Mouse (Mus musculus) stomach, embryonic 15.5 days (tissue): ENCODE data around the gene Ccdc153. TPM values are rescaled to one million over a fixed set of nuclear protein-coding genes. Genes with fewer than 3 reads are reported as not detected.
A peak's percentile ranks its signal among the peaks of the same experiment; 100 is the strongest.

Experiments used
- ATAC-seq: fragments of 200-750 bp; cut with Nextera tagmentation; 2 replicates; pipeline ENCODE4 v1.8.0; 2017; ENCODE audit warnings: low read depth, moderate number of reproducible peaks, moderate TSS enrichment; ENCODE audit not compliant: insufficient read depth, low FRiP score
- H3K27ac ChIP-seq: fragments of 300-500 bp; sonication (generic); 2 replicates; pipeline ENCODE4 v1.5.1; 2015; ENCODE audit warnings: mild to moderate bottlenecking, inconsistent platforms
- H3K27me3 ChIP-seq: fragments of 300-500 bp; sonication (generic); replicated peaks from 2 replicates; pipeline ENCODE4 v1.6.1; 2015; ENCODE audit warnings: inconsistent platforms
- H3K36me3 ChIP-seq: fragments of 300-500 bp; sonication (generic); 2 replicates; pipeline ENCODE4 v1.6.1; 2015; ENCODE audit warnings: inconsistent platforms
- H3K4me1 ChIP-seq: fragments of 300-500 bp; sonication (generic); 2 replicates; pipeline ENCODE4 v1.6.1; 2015; ENCODE audit warnings: inconsistent platforms
- H3K4me2 ChIP-seq: fragments of 300-500 bp; sonication (generic); 2 replicates; pipeline ENCODE4 v1.6.1; 2015; ENCODE audit warnings: mild to moderate bottlenecking, inconsistent platforms
- H3K4me3 ChIP-seq: fragments of 300-500 bp; sonication (generic); replicated peaks from 2 replicates; pipeline ENCODE4 v1.5.1; 2015; ENCODE audit warnings: inconsistent platforms
- H3K9ac ChIP-seq: fragments of 300-500 bp; sonication (generic); 2 replicates; pipeline ENCODE4 v1.6.1; 2015; ENCODE audit warnings: inconsistent platforms
- H3K9me3 ChIP-seq: fragments of 300-500 bp; sonication (generic); 2 replicates; pipeline ENCODE4 v1.6.1; 2016; ENCODE audit warnings: inconsistent platforms
- WGBS: fragments of 180-500 bp; shearing (Covaris S2); methylation state at CpG from one replicate; pipeline ENCODE4 v1.1.7; 2015; 5-methylcytosine and 5-hydroxymethylcytosine counted together
- polyA plus RNA-seq: library from polyadenylated mRNA; unstranded; fragments of >200 nt; fragmentation: Nextera tagmentation; extraction: Ambion mirVana; gene quantifications from 2 replicates; pipeline ENCODE4 v1.2.1, GENCODE M21; 2015

Ccdc153 gene
- 0.23 TPM in 1 of 2 replicates, not detected in the other for polyA plus RNA-seq

DNA sequence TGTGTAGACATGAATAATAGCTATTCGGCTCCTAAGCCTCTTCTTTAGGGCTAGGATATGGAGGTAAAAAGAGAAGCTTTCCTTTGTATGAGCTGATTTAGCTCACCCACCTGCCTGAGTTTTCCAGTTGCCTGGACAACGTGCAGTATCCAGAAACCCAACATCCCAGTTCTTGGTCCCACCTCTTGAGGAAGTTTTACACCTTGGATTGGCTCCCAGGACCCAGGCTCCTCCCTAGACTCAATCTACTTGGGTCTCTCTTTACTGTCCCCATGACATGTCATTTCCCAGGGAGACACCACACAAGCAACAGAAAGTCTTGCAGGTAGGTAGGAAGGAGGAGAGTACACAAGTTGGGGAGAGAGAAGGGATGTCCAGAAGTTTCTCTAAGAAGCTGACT lies at the start of gene Ccdc153:
Gene Ccdc153 (plus strand): TSS at position 278 of the 400 bp plus-strand sequence.
- WGBS, result 43% methylated on average over 2 of the region's 2 CpGs
- Histone ChIP-seq H3K9ac (no peak within 1 kb of the TSS), H3K4me3 (no peak within 1 kb of the TSS), H3K9me3 (no peaks in the 10 kb centered on the region), H3K36me3 (no peaks in the 10 kb centered on the region), H3K4me1 (no peaks in the 10 kb centered on the region; the same call in 1 of the 2 replicates), H3K27ac (no peak within 1 kb of the TSS), H3K4me2 (no peak within 1 kb of the TSS), H3K27me3 (0 out of 2 replicates have a peak, but pooled peaks cover 3% of the 10 kb centered on the region)
- no peak for ATAC-seq

DNA sequence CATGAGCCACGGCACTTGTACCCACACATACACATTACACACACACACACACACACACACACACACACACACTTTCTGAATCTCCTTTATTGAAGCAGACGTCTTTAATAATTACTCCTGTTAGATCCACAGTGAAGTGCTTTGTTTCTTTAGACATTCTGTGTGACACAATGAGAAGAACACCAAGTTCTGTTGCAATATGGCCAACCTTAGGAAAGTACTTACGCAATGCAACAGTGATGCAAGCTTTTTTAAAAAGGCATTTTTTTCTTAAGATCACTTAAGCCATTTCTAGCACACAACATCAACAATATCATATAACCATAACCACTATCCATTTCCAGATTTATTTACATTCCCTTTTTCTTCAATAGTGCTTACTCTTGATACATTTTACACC lies 49.3 kb upstream of the Ccdc153 start:
- Histone ChIP-seq H3K4me2 (no peak overlapping the region), H3K27ac (no peak overlapping the region), H3K9ac (no peak overlapping the region), H3K36me3 (0 out of 2 replicates have a peak, but pooled peaks cover 3% of the 10 kb centered on the region), H3K9me3 (no peaks in the 10 kb centered on the region), H3K27me3 (no peaks in the 10 kb centered on the region), H3K4me3 (no peak overlapping the region), H3K4me1 (no peaks in the 10 kb centered on the region)
- ATAC-seq, result no peak
- WGBS, result 79% methylated on average over 3 of the region's 3 CpGs

DNA sequence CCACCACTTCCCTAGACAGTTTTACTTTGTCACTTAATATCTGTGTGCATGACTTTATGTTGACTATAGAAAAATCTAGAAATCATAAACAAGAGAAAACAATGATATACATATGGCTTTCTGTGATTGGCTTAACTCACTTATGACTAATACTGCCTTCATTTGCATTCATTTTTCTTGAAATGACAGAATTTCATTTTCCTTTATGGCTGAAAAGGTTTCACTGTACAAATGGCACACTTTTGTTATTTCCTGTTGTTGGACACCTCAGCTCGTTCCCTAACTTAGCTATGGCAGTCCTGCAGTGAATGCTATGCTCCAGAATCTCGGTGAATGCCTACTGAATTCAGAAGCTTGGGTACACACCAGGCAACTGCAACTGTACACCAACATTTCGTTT lies 48.2 kb upstream of the Ccdc153 start:
- Histone ChIP-seq H3K36me3 (0 out of 2 replicates have a peak, but pooled peaks cover 3% of the 10 kb centered on the region), H3K4me1 (no peaks in the 10 kb centered on the region), H3K4me2 (no peak overlapping the region), H3K9ac (no peak overlapping the region), H3K9me3 (no peaks in the 10 kb centered on the region), H3K27me3 (no peaks in the 10 kb centered on the region), H3K27ac (no peak overlapping the region), H3K4me3 (no peak overlapping the region)
- 86% methylated on average over 3 of the region's 3 CpGs for WGBS
- no peak for ATAC-seq

DNA sequence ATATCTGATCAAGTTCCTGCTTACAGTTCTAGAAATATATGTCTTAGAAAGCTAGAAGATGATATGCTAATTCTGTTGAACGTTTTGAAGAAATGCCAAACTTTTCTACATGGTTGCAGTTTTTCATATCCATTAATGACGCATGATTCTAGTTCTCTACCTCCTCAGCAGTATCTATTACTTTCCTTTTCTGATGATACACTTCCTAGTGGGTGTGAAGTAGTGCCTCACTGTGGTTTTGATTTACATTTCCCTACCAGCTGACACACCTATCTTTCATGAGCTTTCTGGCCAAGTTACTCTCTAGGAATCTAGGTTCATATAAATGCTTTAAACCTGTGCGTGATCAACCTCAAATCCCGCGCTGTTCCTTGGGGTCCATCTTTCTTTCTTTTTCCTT lies 47.7 kb upstream of the Ccdc153 start:
- H3K27ac ChIP-seq, result no peak overlapping the region
- H3K9ac ChIP-seq, result no peak overlapping the region
- H3K9me3 ChIP-seq, result no peaks in the 10 kb centered on the region
- no peak overlapping the region for H3K4me3 ChIP-seq
- 0 out of 2 replicates have a peak, but pooled peaks cover 3% of the 10 kb centered on the region for H3K36me3 ChIP-seq
- H3K27me3 ChIP-seq, result no peaks in the 10 kb centered on the region
- no peak for ATAC-seq
- no peaks in the 10 kb centered on the region for H3K4me1 ChIP-seq
- whole genome bisulfite sequencing, result 93% methylated on average over 5 of the region's 5 CpGs
- no peak overlapping the region for H3K4me2 ChIP-seq

DNA sequence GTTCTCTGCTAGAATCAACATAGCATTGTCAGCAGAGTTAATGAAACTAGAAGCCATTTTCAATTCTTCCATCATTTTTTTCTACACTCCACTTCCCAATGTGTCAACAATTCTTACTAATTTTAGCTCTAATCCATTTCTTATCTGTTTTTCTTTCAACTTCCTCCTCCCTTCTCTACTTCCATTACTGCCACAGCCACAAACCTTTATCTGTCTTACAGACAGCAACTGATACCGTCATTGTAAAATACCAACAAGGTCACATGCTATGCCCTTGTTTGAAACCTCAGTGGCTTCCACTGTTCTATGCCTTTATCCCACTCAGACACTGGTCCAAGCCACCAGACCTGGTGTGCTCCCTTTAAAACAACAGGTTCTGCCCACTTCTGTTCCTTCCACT lies 46.5 kb upstream of the Ccdc153 start:
- no peaks in the 10 kb centered on the region for H3K4me1 ChIP-seq

DNA sequence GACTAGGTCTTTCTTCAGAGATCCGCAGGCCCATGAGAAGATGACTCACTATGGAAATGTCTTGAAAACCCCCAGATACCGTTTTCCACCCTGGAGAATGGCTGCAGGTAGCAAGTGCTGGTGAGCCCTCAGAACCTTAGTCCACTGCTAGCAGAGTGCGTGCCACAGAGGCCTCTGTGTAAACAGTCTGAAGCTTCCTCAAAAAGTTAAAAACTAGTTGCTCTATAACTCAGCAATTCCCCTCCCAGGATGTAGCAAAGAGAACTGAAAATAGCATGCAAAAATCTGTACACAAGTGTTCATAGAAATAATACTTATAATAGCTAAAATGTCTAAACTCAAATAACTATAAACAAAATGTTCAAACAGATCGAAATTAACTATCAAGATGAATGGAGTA lies 44.1 kb upstream of the Ccdc153 start:
- WGBS, result 85% methylated on average over 4 of the region's 4 CpGs
- H3K9me3 ChIP-seq, result no peaks in the 10 kb centered on the region

More for the DNA sequence above, 46.5 kb upstream of the Ccdc153 start:
- Histone ChIP-seq H3K4me3 (no peak overlapping the region), H3K9ac (no peak overlapping the region), H3K9me3 (no peaks in the 10 kb centered on the region), H3K27ac (no peak overlapping the region), H3K4me2 (no peak overlapping the region), H3K36me3 (0 out of 2 replicates have a peak, but pooled peaks cover 3% of the 10 kb centered on the region), H3K27me3 (no peaks in the 10 kb centered on the region)
- 39% methylated on average over 1 of the region's 1 CpGs for WGBS
- peak; percentile 72 for ATAC-seq

DNA sequence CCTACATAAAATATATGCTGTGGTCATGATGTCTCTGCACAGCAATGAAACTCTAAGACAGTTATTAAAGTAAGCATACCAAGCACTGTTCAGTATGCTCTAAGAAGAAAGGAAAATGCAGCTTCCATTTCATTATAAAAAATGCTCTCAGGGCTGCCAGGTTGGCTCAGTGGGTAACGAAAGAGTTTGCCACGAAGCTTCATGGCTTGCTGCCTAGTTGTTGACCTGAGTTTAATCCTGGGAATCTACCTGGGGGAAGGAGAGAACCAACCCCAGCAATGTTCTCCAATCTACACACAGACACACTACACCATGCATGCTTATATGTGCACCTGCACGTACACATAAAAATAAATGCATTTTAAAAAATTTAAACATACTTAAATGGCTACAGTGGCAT lies 41.3 kb upstream of the Ccdc153 start:
- Histone ChIP-seq H3K36me3 (no peaks in the 10 kb centered on the region), H3K9ac (no peak overlapping the region), H3K9me3 (no peaks in the 10 kb centered on the region), H3K4me2 (no peak overlapping the region), H3K27ac (peak overlapping the region; percentile 27; the same call in 1 of the 2 replicates), H3K4me3 (no peak overlapping the region), H3K4me1 (no peaks in the 10 kb centered on the region), H3K27me3 (no peaks in the 10 kb centered on the region)
- WGBS, result 76% methylated on average over 3 of the region's 3 CpGs
- no peak for ATAC-seq

More for the DNA sequence above, 44.1 kb upstream of the Ccdc153 start:
- no peak for ATAC-seq
- no peak overlapping the region for H3K4me3 ChIP-seq
- H3K36me3 ChIP-seq, result 0 out of 2 replicates have a peak, but pooled peaks cover 3% of the 10 kb centered on the region
- no peak overlapping the region for H3K4me2 ChIP-seq
- H3K27me3 ChIP-seq, result no peaks in the 10 kb centered on the region
- H3K4me1 ChIP-seq, result no peaks in the 10 kb centered on the region
- no peak overlapping the region for H3K27ac ChIP-seq
- no peak overlapping the region for H3K9ac ChIP-seq

DNA sequence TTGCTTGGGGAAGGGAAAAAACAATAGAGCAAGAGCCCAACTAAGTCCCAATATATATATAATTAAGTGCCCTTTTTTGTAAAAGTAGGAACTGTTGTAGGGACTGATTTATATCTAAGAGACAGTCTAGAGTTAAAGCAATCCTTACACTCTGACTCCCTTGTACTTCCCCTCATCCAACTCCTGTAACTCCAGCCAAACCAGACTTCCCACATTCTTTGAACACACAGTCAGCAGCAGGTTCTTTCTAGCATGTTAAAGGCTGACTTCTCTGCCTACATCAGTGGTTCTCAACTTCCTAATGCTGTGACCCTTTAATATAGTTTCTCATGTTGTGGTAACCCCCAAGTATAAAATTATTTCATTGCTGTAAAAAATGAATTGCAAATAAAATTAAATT lies 40.9 kb upstream of the Ccdc153 start:
- H3K4me3 ChIP-seq, result no peak overlapping the region

DNA sequence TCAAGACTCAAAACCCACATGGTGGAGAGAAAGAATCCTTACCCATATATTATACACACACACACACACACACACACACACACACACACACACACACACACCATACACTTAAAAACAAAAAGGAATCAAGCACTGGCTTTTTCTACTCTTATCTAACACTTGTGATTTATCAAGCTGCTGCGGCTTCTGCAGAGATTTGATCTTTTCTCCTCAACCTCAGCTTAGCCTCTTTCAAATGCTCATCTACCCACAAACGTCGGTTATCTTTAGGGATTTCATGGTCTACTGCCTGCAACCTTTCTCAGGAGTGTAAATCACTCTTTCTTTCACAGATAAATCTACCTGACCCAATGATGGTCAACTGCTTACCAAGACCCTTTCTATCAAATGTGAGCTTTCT lies 40.0 kb upstream of the Ccdc153 start:
- Histone ChIP-seq H3K4me1 (no peaks in the 10 kb centered on the region), H3K9ac (no peak overlapping the region), H3K27ac (no peak overlapping the region), H3K9me3 (no peaks in the 10 kb centered on the region), H3K36me3 (no peaks in the 10 kb centered on the region), H3K4me3 (no peak overlapping the region), H3K27me3 (no peaks in the 10 kb centered on the region), H3K4me2 (no peak overlapping the region)
- no peak for ATAC-seq
- WGBS, result 74% methylated on average over 3 of the region's 3 CpGs

More for the DNA sequence above, 40.9 kb upstream of the Ccdc153 start:
- H3K27ac ChIP-seq, result 0 out of 2 replicates have a peak overlapping the region, but pooled peaks have one; percentile 27
- H3K4me1 ChIP-seq, result no peaks in the 10 kb centered on the region
- no peak overlapping the region for H3K9ac ChIP-seq
- no peak for ATAC-seq
- no peak overlapping the region for H3K4me2 ChIP-seq
- H3K9me3 ChIP-seq, result no peaks in the 10 kb centered on the region
- H3K27me3 ChIP-seq, result no peaks in the 10 kb centered on the region
- no peaks in the 10 kb centered on the region for H3K36me3 ChIP-seq

DNA sequence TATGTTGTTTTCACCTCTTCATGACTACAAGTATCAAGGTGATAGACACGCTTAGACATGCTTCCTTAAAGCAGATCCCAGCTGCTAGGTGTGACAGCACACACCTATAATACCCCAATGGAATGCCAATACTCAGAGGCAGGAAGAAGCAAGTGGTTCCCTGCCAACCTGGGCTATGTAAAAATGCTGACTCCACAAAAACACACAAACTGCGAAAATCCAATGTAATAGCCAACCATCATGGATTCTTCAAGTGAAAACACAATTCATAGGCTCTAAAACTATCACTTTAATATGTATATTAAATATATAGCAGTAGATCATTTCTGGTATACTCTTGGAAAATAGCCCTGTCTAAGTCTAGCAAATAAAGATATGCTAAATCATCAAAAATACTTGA lies 32.6 kb upstream of the Ccdc153 start:
- no peaks in the 10 kb centered on the region for H3K9me3 ChIP-seq
- H3K27ac ChIP-seq, result no peak overlapping the region
- no peak overlapping the region for H3K4me2 ChIP-seq
- WGBS, result 79% methylated on average over 2 of the region's 2 CpGs
- ATAC-seq, result no peak
- no peak overlapping the region for H3K4me3 ChIP-seq
- H3K27me3 ChIP-seq, result no peaks in the 10 kb centered on the region
- H3K9ac ChIP-seq, result no peak overlapping the region
- no peaks in the 10 kb centered on the region for H3K4me1 ChIP-seq
- H3K36me3 ChIP-seq, result peaks cover 5% of the 10 kb centered on the region; the same call in 1 of the 2 replicates

DNA sequence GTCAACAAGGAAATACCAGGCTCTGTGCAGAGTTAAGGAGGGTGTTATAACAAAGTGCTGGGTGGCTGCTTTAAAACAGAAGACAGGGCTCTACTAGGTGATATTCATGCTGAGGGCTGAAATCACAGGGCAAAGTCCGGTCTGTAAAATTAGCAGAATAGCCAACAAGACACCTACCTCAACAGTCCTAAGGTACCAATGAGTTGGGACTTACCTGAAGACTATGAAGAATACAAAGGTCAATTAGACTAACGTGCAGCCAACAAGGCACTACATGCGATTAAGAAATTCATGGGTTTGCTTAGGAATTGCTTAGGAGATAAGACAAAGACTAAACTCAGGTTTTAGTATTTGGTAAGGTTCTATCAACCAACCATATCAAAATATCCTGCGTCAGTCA lies 31.1 kb upstream of the Ccdc153 start:
- Histone ChIP-seq H3K27me3 (no peaks in the 10 kb centered on the region), H3K4me1 (no peaks in the 10 kb centered on the region), H3K36me3 (peaks cover 5% of the 10 kb centered on the region; the same call in 1 of the 2 replicates), H3K9ac (no peak overlapping the region), H3K4me2 (no peak overlapping the region), H3K4me3 (no peak overlapping the region), H3K9me3 (no peaks in the 10 kb centered on the region), H3K27ac (no peak overlapping the region)
- WGBS, result 86% methylated on average over 4 of the region's 4 CpGs
- no peak for ATAC-seq

DNA sequence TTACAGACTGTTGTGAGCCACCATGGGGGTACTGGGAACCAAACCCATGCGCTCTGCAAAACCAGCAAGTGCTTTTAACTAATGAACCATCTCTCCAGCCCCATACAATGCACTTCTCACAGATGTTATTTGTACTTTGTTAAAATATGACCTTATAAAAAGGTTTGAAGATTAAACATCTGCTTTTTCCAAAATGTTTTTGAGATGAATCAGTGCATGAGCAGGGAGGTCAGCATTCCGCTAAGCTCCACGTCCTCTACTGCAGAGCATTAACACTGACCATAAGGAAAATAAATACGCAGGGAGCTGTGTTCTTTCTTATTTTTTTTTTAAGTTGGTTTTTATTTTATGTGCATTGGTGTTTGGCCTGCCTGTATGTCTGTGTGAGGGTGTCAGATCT lies 28.1 kb upstream of the Ccdc153 start:
- Histone ChIP-seq H3K4me1 (no peaks in the 10 kb centered on the region), H3K9ac (no peak overlapping the region), H3K9me3 (no peaks in the 10 kb centered on the region), H3K36me3 (peaks cover 5% of the 10 kb centered on the region; the same call in 1 of the 2 replicates), H3K4me2 (no peak overlapping the region), H3K4me3 (no peak overlapping the region), H3K27me3 (no peaks in the 10 kb centered on the region), H3K27ac (no peak overlapping the region)
- 77% methylated on average over 4 of the region's 4 CpGs for WGBS
- ATAC-seq, result no peak

DNA sequence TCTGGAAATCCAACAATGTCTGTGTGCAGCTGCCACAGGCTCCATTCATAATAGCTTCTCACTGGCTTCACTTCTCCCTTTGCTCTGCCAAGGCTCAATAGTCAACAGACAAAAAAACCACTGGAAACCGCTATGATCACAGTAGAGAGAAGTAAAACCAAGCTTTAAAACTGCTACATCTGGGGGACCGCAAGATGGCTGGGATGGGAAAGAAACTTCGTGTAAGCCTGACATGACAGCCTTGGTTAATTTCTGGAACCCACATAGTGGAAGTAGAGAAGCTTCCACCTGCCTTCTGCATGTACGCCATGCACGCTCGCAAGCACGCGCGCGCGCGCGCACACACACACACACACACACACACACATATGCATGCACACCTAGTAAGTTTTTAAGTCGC lies 26.9 kb upstream of the Ccdc153 start:
- no peak overlapping the region; the same call in 1 of the 2 replicates for H3K27ac ChIP-seq
- H3K9ac ChIP-seq, result no peak overlapping the region
- no peaks in the 10 kb centered on the region for H3K4me1 ChIP-seq
- no peaks in the 10 kb centered on the region for H3K27me3 ChIP-seq
- peaks cover 5% of the 10 kb centered on the region; the same call in 1 of the 2 replicates for H3K36me3 ChIP-seq
- 97% methylated on average over 14 of the region's 14 CpGs for whole genome bisulfite sequencing
- H3K4me2 ChIP-seq, result no peak overlapping the region
- H3K9me3 ChIP-seq, result no peaks in the 10 kb centered on the region
- H3K4me3 ChIP-seq, result no peak overlapping the region
- no peak for ATAC-seq
